In the genomic region with DNA sequence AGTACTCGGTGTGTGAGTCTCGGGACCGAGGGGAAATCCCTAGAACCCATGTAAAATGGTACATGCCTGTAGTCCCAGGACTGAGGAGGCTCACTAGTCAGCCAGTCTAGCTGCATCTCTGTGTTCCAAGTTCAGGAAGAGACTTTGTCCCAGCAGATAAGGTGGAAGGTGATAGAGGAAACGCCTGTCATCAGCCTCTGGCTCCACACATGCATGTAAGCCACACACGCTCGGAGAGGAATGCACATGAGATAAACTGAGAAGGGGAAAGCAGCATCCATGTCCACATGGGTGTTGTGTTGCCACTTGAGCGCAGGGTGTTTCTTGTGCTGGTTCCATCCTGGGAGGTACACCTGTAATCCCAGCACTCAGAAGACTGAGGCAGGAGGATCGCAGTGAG, we compare ENCODE assay signal across 15 mouse cellular contexts.
"Had no signal": no experiment of that assay in that cellular context is flagged by ENCODE, and none has a peak within 500 bp of the region (broad histone marks: within the 10 kb centered on the region; RNA-seq: fewer than 3 reads in every experiment).

No protein-coding gene starts in this region.

- H3K4me3 ChIP-seq: limb, embryonic 12.5 days; limb, embryonic 15.5 days; liver, embryonic 13.5 days had no signal

- H3K27ac ChIP-seq: kidney, postnatal 0 days; limb, embryonic 12.5 days; liver, embryonic 13.5 days had no signal

- H3K9me3 ChIP-seq: limb, embryonic 12.5 days; limb, embryonic 15.5 days; liver, embryonic 13.5 days had no signal

- H3K4me2 ChIP-seq: limb, embryonic 12.5 days; limb, embryonic 15.5 days; liver, embryonic 13.5 days; midbrain, embryonic 11.5 days had no signal

- H3K27me3 ChIP-seq: limb, embryonic 12.5 days; limb, embryonic 15.5 days; liver, embryonic 13.5 days had no signal

- H3K36me3 ChIP-seq: limb, embryonic 12.5 days had no signal

- H3K9ac ChIP-seq: limb, embryonic 12.5 days; limb, embryonic 15.5 days; liver, embryonic 13.5 days had no signal

- DNase-seq: kidney, postnatal 25 days; left cerebral cortex, postnatal 4 days; liver, embryonic 13.5 days; lung, adult 2 months; lung, postnatal 14 days; lung, postnatal 4 days; midbrain, embryonic 14.5 days; right cerebral cortex, postnatal 25 days; thymus, adult 2 months; thymus, postnatal 14 days; thymus, postnatal 4 days had no signal
